Mouse (Mus musculus) right cerebral cortex, postnatal 10 days (tissue): ENCODE results near the gene Dynlt1c.
A peak's percentile ranks its signal among the peaks of the same experiment; 100 is the strongest.
"Not testable (repeated sequence)": the region's sequence is repeated elsewhere in the genome, so short reads cannot be mapped to it uniquely, and the experiment has no call there.

ENCODE experiments used
- DNase-seq, 2 experiments: peaks; one replicate each; pipeline ENCODE4 v3.0.0; 2021; ENCODE audit warnings: low spot score in 2 of 2

Gene Dynlt1c

DNA sequence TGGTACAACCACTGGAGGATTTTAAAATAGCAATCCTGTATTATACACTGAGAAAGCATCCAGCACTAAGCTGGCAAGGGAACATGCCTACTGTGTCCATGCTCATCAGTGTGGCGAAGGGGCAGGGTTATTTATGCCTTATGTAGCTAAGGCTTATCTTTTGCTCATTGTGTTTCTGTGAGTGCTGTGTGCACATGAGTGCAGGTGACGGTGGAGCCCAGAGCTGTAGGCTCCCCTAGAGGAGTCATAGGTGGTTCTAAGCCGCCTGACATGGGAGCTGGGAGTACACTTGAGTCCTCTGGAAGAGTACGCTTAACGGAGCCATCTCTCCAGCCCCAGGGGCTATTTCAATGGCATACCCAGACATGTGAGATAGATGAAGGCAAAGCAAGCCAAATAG is 17.8 kb downstream of the Dynlt1c start:
- not testable (repeated sequence) for DNase-seq

DNA sequence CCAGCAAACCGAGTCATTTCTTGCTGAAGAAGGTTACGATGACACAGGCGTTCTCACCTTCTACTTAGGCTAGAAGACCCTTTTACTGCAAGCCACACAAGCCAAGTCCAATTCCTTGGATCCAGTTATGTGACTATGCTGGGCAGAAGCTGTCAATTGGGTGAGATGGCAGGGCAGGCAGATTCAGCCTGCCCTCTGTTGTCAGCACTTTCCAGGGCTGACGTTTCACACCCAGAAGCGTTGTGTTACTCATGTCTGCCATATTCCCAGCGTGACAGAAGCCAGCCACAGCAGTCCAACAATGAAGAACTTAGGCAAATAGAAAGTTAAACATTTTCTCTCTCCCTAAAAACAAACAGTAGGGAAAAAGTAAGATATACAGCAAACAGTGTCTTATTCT is 18.6 kb downstream of the Dynlt1c start:
- not testable (repeated sequence) for DNase-seq

DNA sequence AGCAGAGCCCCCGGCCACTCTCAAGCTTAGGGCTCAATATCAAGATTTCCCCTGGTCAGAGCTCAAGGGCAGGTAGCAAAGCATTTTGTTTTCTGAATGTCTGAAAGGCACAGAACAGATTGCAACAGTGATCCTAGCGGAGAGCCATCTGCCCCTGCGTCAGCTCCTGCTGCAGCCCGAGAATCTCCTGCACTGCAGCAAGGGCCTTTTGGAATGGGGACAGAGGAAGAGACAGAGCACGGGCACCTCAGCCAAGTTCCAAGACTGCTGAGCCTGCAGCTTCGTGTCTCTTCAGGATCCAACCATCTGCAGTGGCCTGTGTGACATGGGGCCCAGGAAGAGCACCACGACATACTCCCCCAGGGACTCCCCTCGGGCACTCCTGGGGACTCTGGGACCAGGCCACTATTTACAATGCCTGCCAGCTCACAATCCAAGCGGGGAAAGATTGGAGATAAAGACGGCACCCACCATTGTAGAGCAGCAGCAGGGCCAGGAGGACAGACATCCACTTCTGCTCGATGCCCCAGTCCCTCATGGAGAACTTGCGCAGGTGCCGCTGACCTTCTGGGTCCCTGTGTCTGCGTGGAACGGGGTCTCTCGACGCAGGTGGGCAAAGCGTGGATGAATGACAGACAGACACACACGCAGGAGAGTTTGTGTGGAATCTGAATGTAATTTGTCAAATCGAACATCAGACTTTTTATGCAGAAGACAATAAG is 19.4 kb downstream of the Dynlt1c start:
- not testable (repeated sequence) for DNase-seq

GRCm38 (mm10) chr17:6621976-6622375 is 20.5 kb downstream of the Dynlt1c start:
- peak in 1 of 2 experiments; percentile 23 for DNase-seq

DNA sequence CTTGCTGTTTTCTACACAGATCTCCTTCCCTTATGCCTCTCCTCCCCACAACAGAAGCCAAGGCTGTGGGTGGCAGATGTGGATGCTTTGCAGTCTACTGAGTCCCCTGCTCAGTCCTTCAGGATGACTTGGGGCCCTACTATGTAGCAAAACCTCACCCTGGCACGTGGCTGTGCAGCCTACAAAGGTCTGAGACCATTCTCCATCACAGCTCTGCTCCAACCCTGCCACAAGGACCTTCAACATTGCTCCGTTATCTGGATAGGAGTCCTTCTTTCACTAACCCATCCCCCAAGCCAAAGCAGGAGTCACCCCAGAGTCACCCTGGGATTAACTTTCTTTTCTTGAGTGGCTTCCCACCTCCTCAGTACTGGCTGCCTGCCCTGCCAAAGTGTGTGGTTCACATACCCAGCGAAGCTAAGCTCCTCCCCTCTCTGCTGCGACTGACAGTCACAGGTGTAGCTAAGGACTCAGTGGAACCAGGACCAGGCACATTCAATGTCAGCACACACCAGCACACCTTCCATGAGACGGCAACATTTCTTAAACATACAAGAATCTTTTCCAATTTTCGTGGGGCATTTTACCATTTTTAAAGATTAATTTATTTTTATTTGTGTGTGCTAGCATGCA is 23.6 kb downstream of the Dynlt1c start:
- DNase-seq = not testable (repeated sequence)

- not testable (repeated sequence) for DNase-seq
Measured at GRCm38 (mm10) chr17:6630398-6630797, 28.9 kb downstream of the Dynlt1c start.

GRCm38 (mm10) chr17:6632850-6633249 is 31.4 kb downstream of the Dynlt1c start:
- DNase-seq = not testable (repeated sequence)

DNA sequence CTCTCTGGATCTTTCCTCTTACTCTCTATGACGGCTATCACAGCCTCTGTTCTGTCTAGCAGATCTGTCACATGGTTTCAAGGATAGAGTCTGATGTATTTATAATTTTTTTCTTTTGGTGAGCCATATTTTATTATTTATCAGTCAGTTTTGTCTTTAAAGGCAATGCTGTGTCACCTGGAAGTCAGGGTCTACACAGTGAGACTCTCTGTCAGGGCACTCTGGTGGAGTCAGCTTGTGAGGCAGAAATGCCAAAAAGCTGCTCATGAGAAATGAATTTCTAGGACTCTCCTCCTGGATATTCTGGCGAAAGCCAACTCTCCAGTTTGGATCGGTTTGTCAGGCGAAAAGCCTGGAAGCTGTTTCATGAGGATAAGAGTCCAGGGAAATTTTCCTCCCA is 34.3 kb downstream of the Dynlt1c start:
- DNase-seq = not testable (repeated sequence)

DNA sequence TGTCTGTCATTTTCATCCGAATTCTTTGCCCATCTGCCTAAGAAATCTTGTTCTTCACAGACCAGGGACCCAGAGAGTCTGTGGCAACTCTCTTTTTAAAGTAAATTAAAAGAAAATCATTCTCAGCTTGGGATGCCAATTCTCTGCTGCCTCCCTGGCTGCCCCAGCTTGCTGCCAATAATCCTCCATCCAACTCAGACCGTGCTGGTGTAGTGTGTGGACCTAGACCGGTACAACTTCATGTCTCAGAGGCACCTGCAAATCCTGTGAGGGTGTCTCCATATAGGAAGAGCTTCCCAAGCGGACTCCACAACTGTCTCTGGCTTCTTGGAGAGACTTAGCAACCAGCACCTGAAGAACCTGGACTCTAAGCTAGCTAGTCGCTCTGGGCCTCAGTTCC is 35.4 kb downstream of the Dynlt1c start:
- peak in 1 of 2 experiments; percentile 33 for DNase-seq

DNA sequence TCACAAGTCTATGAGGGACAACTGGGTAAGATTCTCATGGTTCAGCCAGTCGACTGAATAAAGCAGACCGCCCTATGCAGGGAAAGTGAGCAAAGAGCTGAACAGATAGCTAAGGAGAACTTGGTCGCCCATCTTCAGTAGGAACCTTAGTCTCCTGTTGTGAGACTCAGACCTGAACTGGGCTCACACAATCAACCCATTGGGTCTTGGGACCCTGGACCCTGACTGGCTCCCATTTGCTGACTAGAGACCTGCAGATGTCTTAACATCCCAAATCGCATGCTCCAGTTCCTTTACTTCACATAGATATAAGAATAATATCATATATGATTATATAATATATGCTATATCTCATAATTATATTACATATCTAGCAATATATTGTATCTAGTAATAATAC is 36.0 kb downstream of the Dynlt1c start:
- peak in 1 of 2 experiments; percentile 21 for DNase-seq

- DNase-seq = peak in 1 of 2 experiments; percentile 32
Measured at GRCm38 (mm10) chr17:6638444-6638843, 37.0 kb downstream of the Dynlt1c start.

GRCm38 (mm10) chr17:6639486-6639885 is 38.0 kb downstream of the Dynlt1c start:
- DNase-seq = not testable (repeated sequence)

DNA sequence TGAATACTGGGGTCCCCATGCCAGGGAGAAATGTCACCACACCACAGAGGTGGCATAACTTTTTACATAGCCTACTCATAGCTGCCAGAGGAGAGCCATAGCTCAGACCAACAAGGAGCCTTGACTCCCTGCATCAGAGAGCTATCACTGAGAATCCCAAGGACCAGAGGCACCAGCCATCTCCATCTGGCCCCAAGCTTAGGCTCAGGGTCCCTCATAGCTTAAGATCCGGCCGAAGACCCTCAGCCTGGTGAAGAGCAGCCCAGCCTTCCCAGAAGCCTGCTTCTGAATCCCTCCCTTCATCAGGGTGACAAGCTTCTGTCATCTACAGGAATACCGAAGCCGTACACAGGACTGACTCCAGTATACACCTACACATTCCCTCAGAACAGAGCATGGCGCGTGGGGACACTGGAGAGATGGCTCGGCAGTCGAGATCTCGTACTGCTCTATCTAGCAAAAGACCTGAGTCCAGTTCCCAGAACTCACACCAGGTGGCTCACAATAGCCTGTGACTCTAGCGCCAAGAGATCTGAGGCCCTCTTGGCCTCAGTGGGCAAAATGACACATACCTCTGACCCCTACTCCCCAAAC is 38.7 kb downstream of the Dynlt1c start:
- not testable (repeated sequence) for DNase-seq

DNA sequence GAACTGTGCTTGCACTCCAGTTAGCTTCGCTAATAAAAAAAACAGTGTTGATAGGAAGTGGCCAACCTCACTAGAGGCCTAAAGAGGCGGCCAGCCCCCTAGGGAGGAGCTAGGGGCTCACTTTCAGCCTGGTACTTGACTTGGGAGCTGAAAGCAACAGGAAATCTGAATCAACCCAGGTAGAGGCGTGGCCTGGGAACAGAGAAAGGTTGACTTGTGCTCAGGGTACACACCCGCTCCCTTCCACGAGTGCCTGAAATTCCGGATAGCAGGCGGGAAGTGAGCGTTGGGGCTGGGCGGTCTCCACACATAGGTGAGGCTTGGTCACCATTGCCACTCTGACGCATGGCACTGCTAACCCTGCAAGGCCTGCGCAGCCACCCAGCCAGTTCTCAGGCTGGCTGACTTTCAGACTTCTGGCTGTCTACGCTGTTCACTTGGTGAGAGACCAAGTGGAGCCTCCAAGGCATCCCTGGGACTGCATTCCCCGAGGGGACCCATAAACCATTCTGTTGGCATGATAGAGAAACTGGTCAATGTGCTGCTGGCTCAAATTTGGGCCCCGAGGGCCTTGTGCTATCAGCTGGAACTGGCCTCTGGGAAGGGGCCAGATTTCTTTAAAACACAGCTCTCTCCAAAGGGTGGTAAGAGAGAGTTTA is 39.4 kb downstream of the Dynlt1c start:
- DNase-seq = not testable (repeated sequence)

GRCm38 (mm10) chr17:6644210-6644609 is 42.7 kb downstream of the Dynlt1c start:
- not testable (repeated sequence) for DNase-seq

DNA sequence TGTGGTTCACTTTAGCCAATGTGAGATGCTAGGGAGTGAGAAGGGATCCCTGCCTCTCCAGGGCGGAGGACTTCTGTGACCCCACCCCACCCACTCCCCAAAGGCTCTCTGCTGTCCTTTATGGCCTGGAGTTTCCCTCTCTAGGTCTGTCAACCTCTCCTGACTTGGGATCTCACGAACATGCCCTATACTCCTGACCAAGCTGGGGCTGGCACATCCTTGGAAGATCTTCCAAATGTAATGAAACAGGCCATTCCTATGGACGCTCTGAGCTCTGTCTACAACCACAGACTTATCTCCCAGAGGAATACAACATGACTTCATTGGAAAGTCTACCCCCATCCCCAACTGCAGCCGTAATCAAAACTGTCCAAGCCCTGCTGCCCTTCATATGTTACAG is 43.2 kb downstream of the Dynlt1c start:
- not testable (repeated sequence) for DNase-seq

- not testable (repeated sequence) for DNase-seq
Measured at GRCm38 (mm10) chr17:6645668-6646067, 44.2 kb downstream of the Dynlt1c start.

DNA sequence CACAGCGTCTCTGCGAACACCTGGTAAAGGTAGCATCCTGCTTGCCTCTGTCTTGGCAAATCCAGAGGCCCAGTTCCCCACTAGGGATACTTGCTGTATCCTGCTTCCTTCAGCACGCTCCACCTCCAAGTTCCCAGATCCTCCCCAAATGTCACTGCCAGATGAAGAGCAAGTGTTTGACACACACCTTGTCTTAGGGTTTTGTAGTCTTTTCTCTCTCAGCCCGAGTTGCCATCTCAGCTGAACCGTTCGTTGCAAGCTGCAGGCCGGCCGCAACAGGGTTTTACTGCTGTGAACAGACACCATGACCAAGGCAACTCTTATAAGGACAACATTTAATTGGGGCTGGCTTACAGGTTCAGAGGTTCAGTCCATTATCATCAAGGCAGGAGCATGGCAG is 45.4 kb downstream of the Dynlt1c start:
- DNase-seq = peak; percentile 31 to 40

DNA sequence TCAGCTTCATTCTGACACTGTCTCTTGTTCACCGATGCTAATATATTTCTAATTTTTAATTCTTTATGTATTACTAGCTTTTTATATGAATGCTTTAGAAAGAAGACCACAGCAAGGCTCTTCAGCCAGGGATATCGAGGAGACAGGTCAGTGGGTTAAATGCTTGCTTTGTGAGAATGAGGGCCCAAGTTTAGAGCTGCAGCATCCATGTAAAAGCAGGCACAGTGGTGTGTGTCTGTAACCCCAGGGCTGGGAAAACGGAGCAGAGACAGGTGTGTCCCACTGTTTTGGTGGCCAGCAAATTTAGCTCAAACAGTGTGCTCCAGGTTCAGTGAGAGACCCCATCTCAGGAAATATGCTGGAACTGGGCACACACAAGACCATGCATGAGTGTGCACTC is 46.0 kb downstream of the Dynlt1c start:
- DNase-seq = not testable (repeated sequence)

DNA sequence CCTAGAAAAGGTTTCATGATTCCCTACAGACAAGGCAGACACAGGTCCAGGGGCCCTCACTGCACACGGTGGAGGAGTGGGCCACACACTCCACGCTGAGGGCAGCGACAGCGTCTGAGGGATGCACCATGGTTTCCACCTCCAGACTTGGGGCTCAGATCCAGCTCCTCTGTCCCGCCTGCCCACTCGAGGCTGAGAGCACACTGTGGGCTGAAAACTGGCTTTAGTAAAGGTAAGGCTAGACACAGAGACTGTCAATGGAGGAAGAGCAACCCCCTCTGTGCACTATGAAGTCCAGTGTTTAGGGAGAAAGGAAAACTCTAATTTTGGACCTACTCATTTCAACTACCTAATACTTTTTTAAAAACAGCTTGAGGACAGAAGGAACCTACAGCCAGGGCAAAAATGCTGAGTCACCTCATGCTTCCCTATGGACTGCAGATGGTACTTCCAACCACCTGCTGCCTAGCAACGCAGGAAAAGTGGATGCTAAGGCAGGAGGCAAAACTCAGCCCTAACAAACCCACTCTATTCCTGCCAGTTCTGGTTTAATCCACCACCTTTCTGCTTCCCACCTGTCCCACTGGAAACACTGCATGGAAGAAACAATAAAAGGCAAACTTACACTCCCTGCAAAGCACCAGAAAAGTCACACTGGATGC is 49.6 kb downstream of the Dynlt1c start:
- peak; percentile 34 to 35 for DNase-seq

- not testable (repeated sequence) for DNase-seq
Measured at GRCm38 (mm10) chr17:6653341-6653946, 52.0 kb downstream of the Dynlt1c start.
